Mouse (Mus musculus) MN1 (cell line): ENCODE data around the gene Eml2.
"Not testable (repeated sequence)": the region's sequence is repeated elsewhere in the genome, so short reads cannot be mapped to it uniquely, and the experiment has no call there.

Experiments
- DNase-seq: peaks from one replicate; pipeline ENCODE4 v3.0.0-alpha.2; 2016; ENCODE audit warnings: low spot score

Eml2 gene

DNA sequence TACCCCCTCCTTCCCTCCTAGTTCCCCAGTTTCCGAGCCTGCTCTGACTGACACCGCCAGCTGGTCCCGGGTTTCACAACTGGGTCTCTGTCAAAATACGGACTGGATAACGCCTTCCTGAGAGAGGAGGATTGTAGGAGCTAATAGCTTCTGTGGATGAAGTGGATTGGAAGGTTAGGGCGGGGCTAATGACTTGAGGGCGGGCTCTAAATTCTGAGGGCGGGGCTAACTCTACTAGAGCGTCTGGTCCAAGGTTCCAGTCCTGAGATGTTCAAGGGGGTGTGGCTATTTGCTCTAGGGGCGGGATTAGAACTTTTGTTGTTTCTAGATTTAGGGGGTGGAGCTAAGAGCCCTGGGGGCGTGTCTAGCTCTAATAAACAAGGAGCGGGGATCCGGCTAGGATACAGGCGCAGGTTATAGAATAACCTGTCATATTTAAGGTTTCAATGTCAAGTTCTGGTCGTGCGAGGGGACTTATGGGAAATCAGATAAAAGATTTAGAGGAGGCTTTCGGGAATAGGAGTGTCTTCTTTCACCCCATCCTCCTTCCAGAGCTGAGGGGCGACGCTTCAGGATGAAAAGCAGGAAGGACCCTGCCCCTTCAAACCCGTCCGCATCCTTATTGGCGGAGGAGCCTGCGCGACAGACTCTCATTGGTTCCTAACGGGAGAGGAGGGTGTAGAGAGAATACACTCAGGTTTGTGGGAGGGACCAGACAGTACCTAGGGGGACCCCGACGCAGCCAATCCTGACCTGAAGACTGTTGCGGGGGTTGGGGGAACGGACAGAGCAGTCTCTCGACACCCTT is at the start of gene Eml2:
TSS of gene Eml2 (plus strand) at position 714 of the 808 bp plus-strand sequence.
- DNase-seq: peak; percentile 66

DNA sequence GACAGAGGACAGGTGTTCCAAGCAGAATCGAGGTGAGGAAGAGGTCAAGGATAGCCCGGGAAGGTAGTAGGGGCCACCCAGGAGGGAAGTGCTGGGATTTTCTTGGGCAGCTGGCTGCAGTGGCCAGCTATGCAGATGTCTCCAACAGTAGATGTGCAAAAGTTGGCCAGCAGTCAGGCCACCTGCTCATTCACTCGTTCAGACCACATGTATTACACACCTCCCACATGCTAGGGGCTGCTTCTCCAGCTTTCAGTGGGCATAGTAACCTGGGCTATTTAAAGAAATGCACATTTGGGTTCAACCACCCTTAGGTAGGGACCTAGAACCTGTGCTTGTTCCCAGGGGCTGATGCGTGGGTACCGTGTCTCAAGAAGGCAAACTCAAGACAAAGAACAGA is 48.5 kb upstream of the Eml2 start:
- DNase-seq: no peak

DNA sequence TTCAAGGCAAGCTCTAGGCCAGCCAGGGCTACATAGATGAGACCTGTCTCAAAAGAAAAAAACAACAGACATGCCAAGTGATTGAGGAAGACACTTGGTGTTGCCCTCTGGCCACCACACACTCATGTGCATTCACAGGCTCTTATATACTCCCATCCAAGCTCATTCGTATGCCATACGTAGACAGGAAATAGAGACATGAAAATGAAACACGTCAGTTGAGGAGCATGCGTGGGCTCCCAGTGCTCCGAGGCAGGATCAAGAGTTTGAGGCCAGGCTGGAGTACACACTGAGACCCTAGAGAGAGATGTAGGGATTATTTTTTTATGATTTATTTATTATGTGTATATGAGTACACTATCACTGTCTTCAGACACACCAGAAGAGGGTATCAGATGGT is 46.8 kb upstream of the Eml2 start:
- no peak for DNase-seq

DNA sequence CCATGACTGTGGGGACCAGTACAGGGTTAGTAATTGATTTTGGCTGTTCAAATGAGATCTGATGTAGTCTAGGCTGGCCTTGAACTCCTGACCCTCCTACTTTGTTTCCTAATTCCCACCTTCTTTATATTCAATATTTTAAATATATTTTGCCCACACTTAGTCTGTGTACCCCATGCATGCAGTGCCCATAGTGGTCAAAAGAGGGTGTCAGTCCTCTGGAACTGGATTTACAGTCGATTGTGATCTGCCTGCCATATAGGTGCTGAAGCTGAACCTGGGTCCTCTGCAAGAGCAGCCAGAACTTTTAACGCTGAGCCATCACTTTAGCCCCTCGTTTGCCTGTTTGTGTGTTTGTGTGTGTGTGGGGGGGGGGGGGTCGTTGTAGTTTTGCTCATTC is 45.6 kb upstream of the Eml2 start:
- no peak for DNase-seq

DNA sequence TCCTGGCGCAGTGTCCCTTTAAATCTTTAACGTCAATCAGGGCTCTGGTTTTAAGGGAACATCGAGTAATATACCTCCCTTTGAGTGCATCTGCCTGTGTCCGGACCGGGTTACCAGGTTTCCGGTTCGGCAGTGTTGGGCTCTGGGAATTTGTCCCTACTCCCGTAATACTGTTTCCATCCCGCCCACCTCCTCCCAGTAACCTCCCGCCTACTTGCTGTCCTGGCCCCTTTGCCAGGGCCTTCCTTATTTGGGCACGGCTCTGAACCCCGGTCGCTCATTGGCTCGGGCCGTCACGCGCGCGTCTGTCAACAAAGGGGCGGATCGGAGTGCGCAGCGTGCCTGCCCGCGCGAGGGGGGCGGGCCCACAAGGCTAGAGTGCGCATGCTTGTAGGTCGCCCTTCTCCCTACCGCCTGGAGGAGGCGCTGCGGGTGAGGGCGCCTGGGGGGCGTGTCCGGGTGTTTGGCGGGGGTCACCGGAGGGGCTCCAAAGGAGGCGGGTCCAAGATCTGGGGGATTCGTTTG is 44.8 kb upstream of the Eml2 start:
- DNase-seq: peak; percentile 96

DNA sequence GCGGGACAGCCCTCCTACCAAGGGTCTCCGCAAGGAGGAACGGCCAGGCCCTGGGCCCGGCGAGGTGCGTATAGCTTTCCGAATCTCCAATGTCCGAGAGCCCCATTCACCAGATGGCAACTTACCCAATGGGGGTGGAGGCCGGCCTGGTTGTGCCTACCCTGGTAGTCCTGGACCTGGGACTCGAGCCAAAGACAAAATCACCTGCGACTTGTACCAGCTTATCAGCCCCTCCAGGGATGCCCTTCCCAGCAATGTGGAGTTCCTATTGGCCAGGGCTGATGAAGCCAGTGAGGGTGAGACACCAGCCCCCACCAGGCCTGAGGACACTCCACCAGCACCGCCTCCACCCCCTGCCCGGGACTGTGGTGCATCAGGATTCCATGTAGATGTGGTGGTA is 40.1 kb upstream of the Eml2 start:
- DNase-seq: no peak

DNA sequence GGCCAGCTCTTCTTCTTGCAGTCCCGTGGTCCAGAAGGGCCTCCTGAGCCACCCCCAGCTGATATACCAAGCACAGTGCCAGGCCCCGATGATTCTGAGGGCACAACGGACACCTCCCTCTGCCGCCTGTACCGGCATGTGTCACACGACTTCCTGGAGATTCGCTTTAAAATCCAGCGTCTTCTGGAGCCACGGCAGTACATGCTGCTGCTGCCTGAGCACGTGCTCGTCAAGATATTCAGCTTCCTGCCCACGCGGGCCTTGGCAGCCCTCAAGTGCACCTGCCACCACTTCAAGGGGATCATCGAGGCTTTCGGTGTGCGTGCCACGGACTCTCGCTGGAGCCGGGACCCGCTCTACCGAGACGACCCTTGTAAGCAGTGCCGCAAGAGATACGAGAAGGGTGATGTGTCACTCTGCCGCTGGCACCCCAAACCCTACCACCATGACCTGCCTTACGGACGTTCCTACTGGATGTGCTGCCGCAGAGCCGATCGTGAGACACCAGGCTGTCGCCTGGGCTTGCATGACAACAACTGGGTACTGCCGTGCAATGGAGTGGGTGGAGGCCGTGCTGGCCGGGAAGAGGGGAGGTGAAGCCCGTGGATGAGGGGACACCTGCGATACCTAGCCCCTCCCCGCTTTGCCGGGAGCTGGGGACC is 39.4 kb upstream of the Eml2 start:
- no peak for DNase-seq

DNA sequence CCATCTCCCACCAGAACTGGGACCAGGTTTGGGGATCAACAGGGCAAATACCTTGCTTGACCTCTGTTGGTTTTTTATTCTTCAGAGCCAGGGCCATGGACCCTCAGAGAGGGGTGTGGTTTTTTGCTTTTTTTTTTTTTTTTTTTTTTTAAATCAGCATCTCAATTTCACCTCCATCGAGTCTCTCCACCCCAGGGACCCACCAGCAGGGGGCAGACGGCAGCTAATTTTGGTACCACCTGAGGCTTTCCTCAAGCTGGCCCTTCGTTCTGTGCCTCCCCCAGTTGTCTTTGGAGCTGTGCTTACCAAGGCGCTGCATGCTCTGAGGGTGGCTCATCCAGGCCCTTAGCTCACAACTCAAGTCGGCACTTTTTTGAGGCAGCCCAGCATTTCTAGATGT is 38.8 kb upstream of the Eml2 start:
- DNase-seq: peak; percentile 46

DNA sequence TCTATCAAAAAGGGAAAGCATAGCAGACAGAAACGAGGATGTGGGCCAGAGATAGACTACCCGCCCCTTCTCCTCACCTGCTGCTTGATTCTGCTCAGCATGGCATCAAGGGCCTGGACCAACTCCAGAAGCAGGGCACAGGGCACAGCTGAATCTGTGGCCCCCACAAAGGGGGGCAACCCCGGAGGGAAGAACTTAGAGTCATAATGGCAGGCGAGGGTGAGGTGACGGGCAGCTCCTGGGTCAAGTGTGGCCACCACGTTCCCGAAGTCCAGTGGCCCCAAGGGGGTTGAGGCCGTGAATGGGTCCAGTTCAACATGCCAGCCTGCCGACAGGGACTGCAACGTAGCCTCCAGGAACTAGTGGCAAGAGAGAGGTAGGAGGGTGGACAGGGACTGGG is 29.4 kb upstream of the Eml2 start:
- DNase-seq: no peak

DNA sequence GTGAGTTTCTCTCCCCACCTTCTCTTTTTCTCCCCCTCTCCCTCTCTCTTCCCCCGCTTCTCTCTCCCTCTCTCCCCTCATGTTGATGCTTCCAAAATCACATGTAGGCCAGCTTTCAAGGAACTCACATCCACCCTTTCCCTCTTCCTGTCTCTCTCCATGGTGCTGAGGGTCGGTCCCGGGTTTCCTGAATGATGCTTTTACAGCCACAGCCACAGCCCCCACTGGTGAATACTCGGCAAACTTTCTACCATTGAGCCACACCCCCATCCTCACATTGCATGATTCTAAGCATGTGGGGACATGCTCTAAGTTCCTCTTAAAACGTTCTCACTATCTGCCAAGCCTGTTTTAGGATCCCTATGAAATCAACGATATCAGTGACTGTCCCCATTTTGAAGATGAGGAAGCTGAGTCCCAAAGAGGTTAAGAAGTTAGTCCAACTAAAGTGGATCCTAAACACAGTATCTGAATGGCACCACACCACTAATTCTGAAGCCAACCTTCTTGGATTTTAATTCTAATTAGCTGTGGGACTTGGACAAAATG is 28.6 kb upstream of the Eml2 start:
- no peak for DNase-seq

DNA sequence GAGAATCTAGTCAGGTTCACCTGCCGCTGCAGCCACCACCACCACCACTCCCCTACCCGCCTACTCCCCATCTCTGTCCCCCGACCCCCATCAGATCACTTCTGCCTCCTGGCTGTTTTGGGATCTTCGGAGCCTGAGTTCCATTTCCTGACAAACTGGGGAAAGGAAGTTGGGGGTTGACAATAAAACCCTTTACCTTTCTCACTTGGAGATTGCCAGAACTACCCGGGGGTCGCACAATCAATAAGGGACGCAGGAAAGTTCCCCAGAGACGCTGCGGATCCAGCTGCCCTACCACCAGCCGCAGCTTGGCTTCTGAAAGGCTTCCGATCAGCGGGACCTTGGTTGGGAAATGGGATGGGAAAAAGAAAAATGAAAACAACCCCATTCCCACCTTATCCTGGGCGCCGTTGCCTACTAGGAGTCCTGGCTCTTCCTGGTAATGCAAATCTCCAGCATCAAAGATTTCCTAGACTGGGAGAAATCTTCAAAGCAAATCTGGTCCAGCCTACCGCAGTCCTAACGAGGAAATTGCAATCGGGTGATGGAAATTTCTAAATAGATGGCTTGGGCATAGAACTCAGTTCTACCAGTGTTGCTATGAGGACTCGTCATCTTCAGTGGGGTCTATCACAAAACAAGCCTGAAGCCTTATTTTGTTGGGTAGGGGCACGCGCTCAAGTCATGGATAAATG is 27.9 kb upstream of the Eml2 start:
- DNase-seq: peak; percentile 40

DNA sequence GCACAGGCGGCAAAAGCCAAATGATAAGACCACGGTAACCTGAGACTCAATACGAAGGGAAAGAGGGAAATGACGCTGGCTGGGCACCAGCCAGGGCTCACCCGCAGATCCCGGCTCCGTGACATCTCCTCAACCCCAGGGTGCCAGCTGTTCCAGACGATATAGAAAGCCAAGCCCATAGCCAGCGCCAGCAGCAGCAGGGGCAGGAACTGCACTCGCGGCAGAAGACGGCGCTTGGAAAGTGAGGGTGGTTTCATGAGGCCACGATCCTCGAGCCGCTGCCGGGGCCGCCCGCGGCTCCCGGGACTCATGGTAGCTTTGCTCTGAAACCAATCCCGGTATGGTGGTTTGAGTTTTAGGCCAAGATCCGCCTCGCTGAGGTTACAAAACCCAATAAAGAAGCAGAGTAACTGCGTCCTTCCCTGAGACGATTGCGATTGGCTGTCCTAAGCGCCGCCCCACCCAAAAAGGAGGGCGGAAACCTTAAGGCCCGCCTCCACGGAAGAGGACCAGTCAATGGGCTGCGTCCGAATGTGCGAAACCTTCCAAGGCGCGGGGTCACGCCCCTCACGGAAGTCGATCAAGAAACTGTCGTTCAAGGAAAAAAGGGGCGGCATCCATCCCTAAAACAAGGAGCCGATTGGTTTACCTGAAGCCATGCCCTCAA is 27.2 kb upstream of the Eml2 start, which contains the start of gene Qpctl:
TSS of gene Qpctl (minus strand) at position 417 of the 667 bp plus-strand sequence.
- peak; percentile 98 for DNase-seq

DNA sequence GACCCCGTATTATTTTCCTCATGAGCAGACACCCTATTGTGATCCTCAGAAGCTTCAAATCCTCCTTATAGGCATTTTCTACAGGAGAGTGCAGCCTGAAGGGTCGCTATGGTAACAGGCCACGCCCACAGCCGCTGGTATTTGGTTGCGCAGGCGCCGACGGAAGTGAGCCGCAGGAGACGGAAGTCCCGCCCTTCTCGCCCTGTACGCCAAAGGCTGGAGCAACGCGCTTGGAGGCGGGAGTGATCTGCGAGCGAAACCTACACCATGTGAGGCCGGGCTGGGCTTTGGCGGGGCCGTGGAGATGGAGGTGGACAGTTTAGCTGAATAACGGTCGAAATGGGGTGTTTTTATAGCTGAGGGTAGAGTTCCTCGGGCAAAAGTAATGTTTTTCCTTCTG is 26.6 kb upstream of the Eml2 start, which contains the start of gene Snrpd2:
TSS of gene Snrpd2 (plus strand) at position 97 of the 400 bp plus-strand sequence.
- peak; percentile 96 for DNase-seq

DNA sequence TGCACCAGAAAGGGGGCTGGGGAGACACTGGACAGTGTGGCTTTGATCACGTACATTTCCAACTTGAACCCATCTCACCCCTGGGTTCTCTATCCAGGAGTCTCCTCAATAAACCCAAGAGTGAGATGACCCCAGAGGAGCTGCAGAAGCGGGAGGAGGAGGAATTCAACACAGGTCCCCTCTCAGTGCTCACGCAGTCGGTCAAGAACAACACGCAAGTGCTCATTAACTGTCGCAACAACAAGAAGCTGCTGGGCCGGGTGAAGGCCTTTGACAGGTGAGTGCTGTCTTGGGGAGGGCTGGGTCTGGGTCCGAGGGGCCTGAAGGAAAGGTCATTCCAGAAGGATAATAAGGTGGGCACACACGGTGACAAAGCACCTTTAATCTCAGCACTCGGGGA is 25.1 kb upstream of the Eml2 start:
- DNase-seq: not testable (repeated sequence)

DNA sequence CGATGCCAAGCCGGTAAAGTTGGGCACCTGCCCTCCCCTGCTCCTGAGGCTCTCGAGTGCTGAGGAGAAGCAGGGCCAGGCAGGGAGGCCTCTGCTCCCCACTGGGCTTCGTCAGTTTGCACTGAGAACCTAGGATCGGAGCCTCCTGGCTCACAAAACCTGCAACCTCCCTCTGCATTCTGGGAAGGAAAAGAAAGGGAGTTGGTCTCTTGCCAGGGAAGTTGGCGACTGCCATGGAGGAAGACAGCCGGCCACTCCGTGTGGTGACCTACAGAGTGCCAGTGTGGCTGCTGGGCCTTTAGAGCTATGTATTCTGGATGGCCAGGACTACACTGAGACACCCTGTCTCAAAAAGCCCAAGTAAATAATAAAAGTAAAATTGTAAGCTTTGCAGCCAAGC is 21.4 kb upstream of the Eml2 start:
- DNase-seq: no peak

DNA sequence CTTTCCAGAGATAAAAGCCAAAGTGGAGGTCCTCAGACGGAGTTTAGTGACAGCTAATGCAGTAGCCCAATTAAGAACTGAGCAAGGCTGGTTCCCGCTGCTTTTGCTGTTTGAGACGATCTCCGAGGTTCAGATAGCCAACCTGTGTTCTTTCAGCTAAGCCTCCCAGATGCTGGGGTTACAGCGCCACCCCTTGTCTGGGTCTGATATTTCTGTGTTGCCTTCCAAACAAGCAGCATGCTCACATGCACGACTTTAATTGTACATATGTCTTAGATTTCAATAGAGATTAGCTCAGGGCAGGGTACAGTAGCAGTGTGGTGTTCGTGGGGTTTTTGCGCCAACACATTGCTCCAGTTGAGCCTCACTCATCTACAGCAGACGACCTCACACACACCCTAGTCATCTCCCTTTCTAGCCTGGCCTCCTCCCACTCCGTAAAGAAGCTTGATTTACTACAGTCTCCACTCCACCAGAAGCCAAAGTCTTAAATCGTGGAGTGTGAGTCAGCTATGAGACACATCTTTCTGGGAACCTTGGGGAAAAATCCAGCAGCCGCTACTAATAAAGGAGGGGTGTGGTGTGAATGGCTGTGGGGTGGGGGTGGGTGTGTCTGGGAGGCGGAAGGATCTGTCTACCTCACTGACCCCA is 20.3 kb upstream of the Eml2 start:
- DNase-seq: peak; percentile 82

DNA sequence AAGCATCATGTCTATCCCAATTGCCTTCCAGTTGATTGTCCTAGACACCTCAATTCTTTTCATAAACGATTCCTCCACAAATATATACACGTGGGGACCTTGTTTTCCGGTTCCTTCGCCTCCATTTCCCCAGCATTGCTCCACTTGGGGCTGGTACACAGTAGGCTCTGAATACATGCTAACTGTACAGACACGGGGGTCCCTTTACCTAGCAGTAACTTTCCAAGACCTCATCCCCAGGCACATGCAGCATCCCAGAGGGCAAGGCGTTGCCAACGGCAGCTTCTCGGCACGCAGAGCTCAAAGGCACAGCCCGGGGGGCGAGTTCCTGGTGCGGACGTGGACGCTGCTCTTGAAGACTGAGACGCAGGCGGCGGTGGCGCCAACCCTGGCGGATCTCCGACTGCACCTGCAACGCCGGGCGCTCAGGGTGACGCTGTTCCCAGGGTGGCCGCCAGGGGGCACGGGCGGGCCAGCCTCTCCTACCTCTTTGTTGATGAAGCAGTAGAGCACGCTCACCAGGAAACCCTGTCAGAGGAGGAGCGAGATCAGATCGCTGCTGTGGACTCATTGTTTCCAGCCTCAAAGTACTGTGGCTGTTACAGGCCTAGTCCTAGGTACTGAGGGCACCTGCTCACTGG is 18.9 kb upstream of the Eml2 start:
- DNase-seq: peak; percentile 82

DNA sequence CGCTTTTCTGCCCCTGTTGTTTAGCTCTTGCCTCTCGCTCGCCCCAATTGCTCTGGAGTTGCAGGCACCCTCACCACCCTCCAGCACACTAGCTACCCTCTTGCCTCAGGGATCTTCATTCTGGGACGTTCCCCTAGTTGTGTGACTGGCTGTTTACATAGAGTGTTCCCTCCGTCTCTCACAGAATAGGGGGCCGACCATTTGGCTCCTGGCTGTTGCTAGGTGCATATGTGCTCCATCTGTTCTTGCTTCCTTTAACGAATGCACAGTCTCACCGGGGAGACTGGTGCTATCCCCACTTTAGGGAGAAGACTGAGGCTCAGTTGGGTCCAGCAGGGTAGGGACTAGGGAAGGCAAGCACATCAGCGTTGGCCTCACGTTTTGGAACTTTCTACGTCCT is 17.6 kb upstream of the Eml2 start:
- DNase-seq: no peak

DNA sequence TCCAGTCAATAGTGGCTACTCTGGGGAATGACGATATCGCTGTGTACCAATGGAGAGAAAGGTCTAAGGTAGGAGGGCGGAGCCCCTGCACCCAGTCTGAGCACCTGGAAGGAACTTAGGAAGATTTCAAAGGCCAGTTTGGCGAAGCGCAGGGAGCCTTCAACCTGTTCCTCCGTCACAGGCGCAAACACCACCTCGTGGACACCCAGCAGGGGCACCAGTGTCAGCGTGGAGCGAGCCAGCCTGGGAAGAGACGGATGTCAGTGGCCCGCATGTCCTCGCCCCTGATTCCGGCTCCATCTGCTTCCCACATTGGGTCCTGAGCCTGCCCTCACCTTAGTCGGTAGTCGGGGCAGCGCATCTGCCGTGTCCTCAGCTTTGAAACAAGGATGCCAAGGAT is 16.8 kb upstream of the Eml2 start:
- DNase-seq: no peak

DNA sequence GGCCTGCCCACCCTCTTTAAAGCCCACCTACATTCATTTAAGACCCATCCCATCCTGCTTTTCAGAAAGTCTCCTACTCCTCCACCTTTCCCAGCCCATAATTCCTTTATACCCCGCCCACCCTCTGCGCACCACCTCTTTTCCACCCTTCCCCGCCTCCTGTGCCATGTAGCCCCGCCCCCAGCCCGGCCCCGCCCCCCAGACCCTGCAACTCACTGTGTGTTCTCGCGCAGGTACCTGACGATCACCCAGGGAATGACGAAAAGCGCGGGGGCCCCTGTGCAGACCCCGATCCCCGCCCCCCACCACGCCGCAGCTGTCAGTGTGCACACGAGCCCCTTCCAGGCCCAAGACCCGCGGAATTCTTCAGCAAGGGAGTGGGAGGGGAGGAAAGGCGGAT is 16.1 kb upstream of the Eml2 start:
- no peak for DNase-seq

DNA sequence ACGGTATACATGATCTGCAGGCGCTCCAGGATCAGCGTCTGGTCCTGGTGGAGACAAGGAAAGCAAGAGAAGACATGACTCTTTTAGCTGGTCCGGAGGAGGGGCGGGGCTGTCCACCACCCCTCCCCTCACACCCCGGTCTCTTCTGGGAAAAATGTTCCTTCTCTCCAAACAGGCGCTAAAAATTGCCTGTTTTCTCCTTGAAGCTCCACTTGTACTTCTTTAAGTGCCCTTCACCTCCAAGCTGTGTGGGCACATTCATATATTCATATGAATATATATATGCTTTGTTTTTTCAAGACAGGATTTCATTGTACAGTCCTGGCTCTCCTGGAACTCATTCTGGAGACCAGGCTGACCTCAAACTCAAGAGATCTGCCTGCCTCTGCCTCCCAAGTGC is 13.3 kb upstream of the Eml2 start:
- DNase-seq: no peak
